Mouse (Mus musculus): Measurements from ENCODE around the gene Tspan8. TPM values are rescaled to one million over a fixed set of nuclear protein-coding genes. Genes with fewer than 3 reads are reported as not detected.

Gene Tspan8
- polyA plus RNA-seq, 1 experiment: 1.4 TPM

GRCm38 (mm10) chr10:115894045-115894444 is 77.4 kb downstream of the Tspan8 start:
- no peak for TF ChIP-seq POLR2AphosphoS2 (IDR thresholded peaks at IDR 0.05; ENCODE audit: insufficient read length, low read depth)
- no peak for TF ChIP-seq CEBPB (IDR thresholded peaks at IDR 0.05; ENCODE audit: insufficient read depth, poor library complexity, severe bottlenecking)
- TF ChIP-seq TCF12 (IDR thresholded peaks at IDR 0.05; ENCODE audit: insufficient read depth, poor library complexity, severe bottlenecking): no peak
- TF ChIP-seq POLR2A (IDR thresholded peaks at IDR 0.05; ENCODE audit: insufficient read length, low read depth): no peak
- no peak for TF ChIP-seq E2F4 (IDR thresholded peaks at IDR 0.05; ENCODE audit: insufficient read depth)
- TF ChIP-seq MYOG (IDR thresholded peaks at IDR 0.05; ENCODE audit: control insufficient read depth in 1 of 3, insufficient read depth in 1 of 3, insufficient read length in 2 of 3, low read depth in 2 of 3): no peak
- no peak for TF ChIP-seq REST (IDR thresholded peaks at IDR 0.05; ENCODE audit: insufficient read depth, insufficient read length)
- TF ChIP-seq MYOD1 (IDR thresholded peaks at IDR 0.05; ENCODE audit: control insufficient read depth in 1 of 3, insufficient read length in 2 of 3, low read depth in 2 of 3): no peak
- TF ChIP-seq SRF (IDR thresholded peaks at IDR 0.05; ENCODE audit: control insufficient read depth, insufficient read length, low read depth): no peak
- no peak for TF ChIP-seq TCF3 (IDR thresholded peaks at IDR 0.05; ENCODE audit: insufficient read length, low read depth)
- no peaks in the 10 kb centered on the region for H3K79me2 ChIP-seq (ENCODE audit: control insufficient read depth, insufficient read depth)
- H3K36me3 ChIP-seq (ENCODE audit: control insufficient read depth, insufficient read depth): no peaks in the 10 kb centered on the region
- H3K4me3 ChIP-seq: no peak overlapping the region
- no peaks in the 10 kb centered on the region for H3K27me3 ChIP-seq (ENCODE audit: control insufficient read depth, insufficient read depth, insufficient read length)
- H3ac ChIP-seq (ENCODE audit: control insufficient read depth, insufficient read length): no peak overlapping the region
- no peak overlapping the region for H3K4me2 ChIP-seq (ENCODE audit: low read depth)

- H3K4me2 ChIP-seq (ENCODE audit: low read depth): peak overlapping the region; percentile 40
- TF ChIP-seq MAX (IDR thresholded peaks at IDR 0.05; ENCODE audit: low read depth) (no peak), CEBPB (IDR thresholded peaks at IDR 0.05; ENCODE audit: insufficient read depth, poor library complexity, severe bottlenecking) (peak; percentile 93), E2F4 (IDR thresholded peaks at IDR 0.05; ENCODE audit: insufficient read depth) (no peak), MYOD1 (IDR thresholded peaks at IDR 0.05; ENCODE audit: control insufficient read depth in 1 of 3, insufficient read length in 2 of 3, low read depth in 2 of 3) (no peak), TCF12 (IDR thresholded peaks at IDR 0.05; ENCODE audit: insufficient read depth, poor library complexity, severe bottlenecking) (no peak), MYOG (IDR thresholded peaks at IDR 0.05; ENCODE audit: control insufficient read depth in 1 of 3, insufficient read depth in 1 of 3, insufficient read length in 2 of 3, low read depth in 2 of 3) (no peak)
- no peaks in the 10 kb centered on the region for H3K79me2 ChIP-seq (ENCODE audit: control insufficient read depth, insufficient read depth)
- H3K27me3 ChIP-seq (ENCODE audit: control insufficient read depth, insufficient read depth, insufficient read length): no peaks in the 10 kb centered on the region
- H3ac ChIP-seq (ENCODE audit: control insufficient read depth, insufficient read length): no peak overlapping the region
- no peak overlapping the region for H3K4me3 ChIP-seq
- no peaks in the 10 kb centered on the region for H3K36me3 ChIP-seq (ENCODE audit: control insufficient read depth, insufficient read depth)
Measured at GRCm38 (mm10) chr10:115896764-115897163, 80.1 kb downstream of the Tspan8 start.

- H3K36me3 ChIP-seq (ENCODE audit: control insufficient read depth, insufficient read depth): no peaks in the 10 kb centered on the region
- no peaks in the 10 kb centered on the region for H3K27me3 ChIP-seq (ENCODE audit: control insufficient read depth, insufficient read depth, insufficient read length)
- H3K79me2 ChIP-seq (ENCODE audit: control insufficient read depth, insufficient read depth): no peaks in the 10 kb centered on the region
- no peak for TF ChIP-seq CEBPB (IDR thresholded peaks at IDR 0.05; ENCODE audit: insufficient read depth, poor library complexity, severe bottlenecking)
- no peak for TF ChIP-seq REST (IDR thresholded peaks at IDR 0.05; ENCODE audit: insufficient read depth, insufficient read length)
- no peak for TF ChIP-seq USF1 (IDR thresholded peaks at IDR 0.05; ENCODE audit: low read depth)
- TF ChIP-seq TCF3 (IDR thresholded peaks at IDR 0.05; ENCODE audit: insufficient read length, low read depth): no peak
- TF ChIP-seq POLR2A (IDR thresholded peaks at IDR 0.05; ENCODE audit: insufficient read length, low read depth): no peak
- no peak for TF ChIP-seq SRF (IDR thresholded peaks at IDR 0.05; ENCODE audit: control insufficient read depth, insufficient read length, low read depth)
- TF ChIP-seq MAX (IDR thresholded peaks at IDR 0.05; ENCODE audit: low read depth): no peak
- no peak overlapping the region for H3ac ChIP-seq (ENCODE audit: control insufficient read depth, insufficient read length)
- no peak overlapping the region for H3K4me3 ChIP-seq
- peak overlapping the region; percentile 40 for H3K4me2 ChIP-seq (ENCODE audit: low read depth)
Measured at GRCm38 (mm10) chr10:115897235-115897634, 80.6 kb downstream of the Tspan8 start.

Other genes starting within 250 kb of the Tspan8 start
- gene A930009A15Rik, start 246.8 kb upstream of the Tspan8 start, polyA plus RNA-seq (2012; fragmentation: generic; extraction: Trizol): not detected
- 0.07 TPM for gene Lgr5, start 229.1 kb upstream of the Tspan8 start, polyA plus RNA-seq (2012; fragmentation: generic; extraction: Trizol)
- 0.11 TPM for gene Ptprr, start 201.4 kb downstream of the Tspan8 start, polyA plus RNA-seq (2012; fragmentation: generic; extraction: Trizol)

Data from myocyte (in vitro differentiated cells).